Mouse (Mus musculus) hematopoietic stem cell, adult 5-6 weeks (primary cell): Measurements from ENCODE around the gene Jph3. TPM values are rescaled to one million over a fixed set of nuclear protein-coding genes. Genes with fewer than 3 reads are reported as not detected.
A peak's percentile ranks its signal among the peaks of the same experiment; 100 is the strongest.

Experiments used
- ATAC-seq, 2 experiments: fragments of 125-278 bp in 1 of 2; replicated peaks in 1 of 2; 2 replicates each; pipeline ENCODE4 v1.8.0; 2016 to 2017; ENCODE audit warnings: inconsistent platforms in 2 of 2, mild to moderate bottlenecking in 2 of 2, moderate number of reproducible peaks in 2 of 2, low read depth in 1 of 2, moderate TSS enrichment in 1 of 2; ENCODE audit not compliant: low FRiP score in 2 of 2, poor library complexity in 2 of 2, severe bottlenecking in 2 of 2, insufficient read depth in 1 of 2, low TSS enrichment in 1 of 2
- total RNA-seq: library from RNA; stranded (forward); fragments of 172-1452, 232-1000 nt; gene quantifications from 2 replicates; pipeline ENCODE4 v1.2.3, GENCODE M21; 2017

The Jph3 gene
- total RNA-seq: not detected in 2 replicates

- no peak for ATAC-seq
Observed at GRCm38 (mm10) chr8:121729323-121729722, at the start of gene Jph3. Jph3 (plus strand) TSS chr8:121729623.

DNA sequence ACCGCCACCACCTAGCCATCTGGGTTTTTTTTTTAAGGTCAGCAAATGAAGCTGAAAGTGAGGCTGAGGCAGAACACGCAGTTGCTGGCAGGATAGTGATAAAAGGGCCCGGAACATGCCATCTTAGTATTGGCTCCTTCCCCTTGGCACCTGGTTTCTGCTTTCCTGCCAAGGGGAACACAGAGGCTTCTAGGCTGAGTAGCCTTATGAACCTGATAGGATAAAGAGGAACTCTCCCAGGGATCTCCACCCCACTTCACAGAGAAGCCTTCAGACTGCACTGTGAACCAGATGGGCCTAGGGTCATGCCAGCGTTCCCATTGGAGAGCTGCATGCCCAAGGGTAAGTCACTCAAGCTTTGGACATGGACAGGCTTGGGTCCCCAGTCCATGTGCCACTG, 48.5 kb upstream of the Jph3 start:
- ATAC-seq: no peak

DNA sequence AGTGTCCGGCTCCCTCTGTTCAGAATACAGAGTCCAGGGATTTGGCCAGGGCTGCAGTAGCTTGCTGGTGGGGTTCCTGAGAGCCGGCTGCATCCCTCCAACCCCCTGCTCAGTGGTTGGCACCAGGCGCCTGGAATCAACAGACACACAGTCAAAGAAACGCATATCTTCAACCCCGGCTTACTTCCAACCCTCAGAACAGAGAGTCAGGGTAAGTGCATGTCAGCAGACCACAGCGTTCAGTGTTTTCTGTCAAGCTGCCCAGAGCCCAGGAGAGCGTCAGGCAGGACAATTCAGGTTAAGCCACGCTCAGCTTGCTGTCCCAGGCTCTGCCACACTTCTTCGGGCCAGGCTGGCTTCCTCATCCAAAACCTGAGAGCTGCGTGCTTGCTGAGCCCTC, 48.0 kb upstream of the Jph3 start:
- no peak for ATAC-seq

DNA sequence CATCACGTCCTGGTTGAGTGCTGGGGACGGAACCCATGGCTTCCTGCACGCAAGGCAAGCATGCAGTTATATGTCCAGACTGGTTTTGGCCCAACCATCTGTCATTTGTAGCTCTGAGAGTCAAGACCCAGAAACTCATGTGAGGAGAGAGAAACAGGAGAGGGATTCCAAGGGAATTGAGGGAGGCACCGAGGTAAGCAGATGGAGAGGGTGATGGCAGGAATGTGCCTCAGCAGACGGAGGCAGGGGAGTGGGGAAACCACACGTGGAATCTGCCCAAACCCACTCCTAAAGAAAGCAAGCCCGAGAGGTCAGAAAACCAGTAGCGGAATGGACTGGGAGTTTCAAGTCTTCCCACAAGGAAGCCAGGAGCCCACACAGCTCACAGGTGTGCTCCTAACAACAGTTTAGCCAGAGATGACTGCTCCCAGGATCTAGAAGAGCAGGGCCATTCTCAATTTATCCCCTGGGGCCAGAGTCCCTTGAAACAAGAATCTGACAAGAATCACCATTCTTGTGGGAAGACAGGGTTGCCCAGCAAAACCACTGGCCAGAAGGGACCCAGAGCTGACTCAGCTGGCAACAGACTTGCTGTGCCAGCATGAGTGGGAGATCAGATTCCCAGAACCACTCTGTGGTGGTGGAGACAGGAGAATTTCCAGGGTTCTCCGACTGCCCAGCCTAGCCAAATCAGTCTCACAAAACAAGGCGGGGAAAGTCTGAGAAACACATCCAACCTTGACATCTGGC, 46.2 kb upstream of the Jph3 start:
- no peak for ATAC-seq

- ATAC-seq: 0 out of 4 replicates have a peak, but pooled peaks of 1 of the 2 experiments have one; percentile 45
Observed at GRCm38 (mm10) chr8:121685419-121685818, 44.0 kb upstream of the Jph3 start.

GRCm38 (mm10) chr8:121687455-121688161, 41.8 kb upstream of the Jph3 start:
- ATAC-seq: no peak

- ATAC-seq: no peak
Observed at GRCm38 (mm10) chr8:121688496-121688895, 40.9 kb upstream of the Jph3 start.

DNA sequence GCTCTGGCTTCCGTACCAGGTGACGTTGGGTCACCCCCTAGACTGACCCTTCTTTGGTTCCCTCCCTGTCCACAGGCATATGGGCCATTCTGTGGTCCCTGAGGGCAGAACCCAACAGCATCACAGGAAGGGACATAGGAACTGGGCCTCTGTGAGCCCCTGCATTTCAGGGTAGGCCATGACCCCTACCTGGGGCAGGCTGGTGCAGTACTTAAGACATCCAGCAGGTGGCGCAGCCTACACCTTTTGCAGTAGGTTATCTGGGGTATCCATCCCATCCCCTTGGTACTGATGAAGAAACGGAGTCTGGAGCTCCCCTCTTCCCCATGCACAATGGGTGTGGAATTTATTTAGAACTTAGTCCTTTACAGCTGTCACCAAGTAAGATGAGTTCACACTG, 35.0 kb upstream of the Jph3 start:
- peak in 1 of 2 experiments; percentile 51; a peak in 2 of 4 replicates for ATAC-seq

GRCm38 (mm10) chr8:121695585-121696184, 33.7 kb upstream of the Jph3 start:
- no peak for ATAC-seq

DNA sequence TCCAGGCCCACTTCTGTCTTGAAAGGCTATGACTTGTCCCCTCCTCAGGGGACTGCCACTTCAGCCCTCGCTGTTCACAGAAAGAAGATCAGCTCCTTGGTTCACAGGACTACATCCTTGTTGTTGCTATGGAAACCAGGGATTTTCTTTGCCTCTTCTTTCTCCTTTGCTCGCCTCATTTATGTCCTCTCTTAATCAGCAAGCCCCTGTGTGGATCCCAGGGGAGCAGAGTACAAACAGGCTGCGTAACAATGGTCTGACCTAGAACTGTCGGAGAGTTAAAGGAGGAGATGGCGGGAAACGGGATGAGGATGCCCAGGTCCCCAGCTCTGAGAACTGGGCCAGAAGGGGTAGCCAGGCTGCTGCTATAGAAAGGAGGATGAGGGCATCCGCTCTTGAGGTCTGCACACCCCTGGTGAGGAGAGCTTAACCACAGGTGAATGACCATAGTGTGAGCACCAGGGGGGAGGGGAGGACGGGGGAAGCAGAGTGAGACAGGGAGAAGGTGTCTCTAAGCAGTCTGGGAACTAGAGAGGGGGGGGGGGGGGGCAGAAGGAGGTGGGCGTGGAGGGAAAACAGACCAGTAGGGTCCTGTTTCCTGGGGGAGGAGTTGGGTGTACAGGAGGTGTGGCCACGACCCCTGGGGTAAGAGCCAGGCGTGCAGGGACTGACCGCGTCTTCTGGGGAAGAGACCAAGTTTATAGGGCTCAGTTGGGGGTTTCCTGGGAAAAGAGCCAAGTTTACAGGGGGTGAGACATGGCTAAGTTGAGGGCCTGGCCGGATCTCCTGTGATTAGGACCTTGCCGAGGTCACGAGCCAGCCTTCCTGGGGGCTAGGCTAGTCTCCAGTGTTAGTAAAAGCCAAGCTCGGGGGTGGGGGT, 31.4 kb upstream of the Jph3 start:
- ATAC-seq: no peak

GRCm38 (mm10) chr8:121698615-121699101, 30.8 kb upstream of the Jph3 start:
- ATAC-seq: no peak

DNA sequence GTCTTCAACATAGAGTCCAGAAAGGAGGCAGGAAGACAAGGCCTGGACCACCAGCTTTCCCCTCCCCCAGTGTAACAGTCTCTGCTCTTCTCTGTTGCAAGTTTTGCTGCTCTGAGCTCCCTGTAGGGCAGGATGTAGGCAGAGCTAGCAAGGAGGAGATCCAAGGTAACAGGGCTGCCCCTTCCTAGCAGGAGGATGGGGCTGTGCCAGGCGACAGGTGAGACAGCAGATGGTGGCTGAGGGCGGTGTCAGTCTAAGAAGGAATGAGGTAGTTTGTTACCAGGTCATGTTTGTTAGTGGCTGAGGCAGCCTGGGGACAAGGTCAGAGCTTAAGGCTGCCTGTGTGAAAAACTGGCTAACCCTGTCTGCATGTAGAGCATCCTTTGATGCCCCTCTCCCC, 29.5 kb upstream of the Jph3 start:
- ATAC-seq: no peak

- ATAC-seq: no peak
Observed at GRCm38 (mm10) chr8:121705174-121705573, 24.2 kb upstream of the Jph3 start.

DNA sequence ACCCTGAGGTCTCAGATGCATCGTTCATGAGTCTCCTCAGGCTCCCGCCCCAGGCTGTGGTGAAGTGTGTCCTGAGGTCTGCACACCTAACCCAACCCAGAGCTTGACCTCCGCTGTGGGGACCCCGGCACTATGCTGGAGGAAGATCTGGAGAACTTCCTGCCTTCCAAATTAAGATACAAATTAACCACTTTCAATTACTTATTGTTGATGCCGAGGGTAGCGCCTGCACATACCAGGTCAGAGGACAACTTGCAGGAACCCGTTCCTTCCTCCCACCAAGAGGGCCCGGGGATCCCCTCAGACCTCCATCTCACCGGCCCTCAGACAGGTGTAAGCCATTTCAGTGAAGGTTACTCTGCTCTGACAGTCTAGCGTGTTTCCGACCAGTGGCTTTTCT, 22.5 kb upstream of the Jph3 start:
- ATAC-seq: no peak

DNA sequence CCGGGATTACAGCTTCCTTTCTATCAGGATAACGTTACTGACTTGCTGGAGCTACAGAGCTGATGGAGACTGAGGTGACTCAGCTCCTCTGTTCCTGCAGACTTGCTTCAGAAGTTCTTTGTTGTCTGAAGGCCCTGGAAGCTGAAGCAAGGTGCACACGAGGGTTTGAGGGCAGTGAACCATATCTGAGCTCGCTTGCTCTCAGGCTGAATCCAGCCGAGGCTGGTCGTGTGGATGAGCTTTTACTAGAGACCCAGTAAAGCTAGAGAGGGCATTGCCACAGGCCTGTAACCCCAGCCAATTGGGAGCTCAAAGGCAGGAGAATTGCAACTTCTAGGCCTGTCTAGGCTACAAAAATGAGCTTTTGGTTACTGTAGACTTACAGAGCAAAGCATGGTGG, 21.0 kb upstream of the Jph3 start:
- ATAC-seq: no peak

DNA sequence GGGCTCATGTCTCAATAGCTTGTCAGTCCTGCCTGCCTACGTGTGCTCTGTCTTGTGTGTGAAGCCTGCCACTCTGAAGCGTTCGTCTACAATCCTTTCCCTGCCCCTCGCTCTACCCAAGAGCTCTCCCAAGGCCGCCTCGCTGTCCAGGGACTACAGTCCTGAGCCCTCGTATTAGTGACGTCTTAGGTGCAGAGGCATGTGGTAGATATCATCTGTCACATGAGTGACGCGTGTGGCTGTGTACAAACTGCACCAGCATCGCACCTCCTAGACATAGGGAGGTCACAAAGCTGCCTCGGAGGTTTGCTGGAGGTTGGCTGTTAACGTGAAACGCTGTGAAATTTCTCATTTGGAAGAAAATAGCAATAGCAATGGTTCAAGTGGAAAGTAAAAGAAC, 11.9 kb upstream of the Jph3 start:
- no peak for ATAC-seq

DNA sequence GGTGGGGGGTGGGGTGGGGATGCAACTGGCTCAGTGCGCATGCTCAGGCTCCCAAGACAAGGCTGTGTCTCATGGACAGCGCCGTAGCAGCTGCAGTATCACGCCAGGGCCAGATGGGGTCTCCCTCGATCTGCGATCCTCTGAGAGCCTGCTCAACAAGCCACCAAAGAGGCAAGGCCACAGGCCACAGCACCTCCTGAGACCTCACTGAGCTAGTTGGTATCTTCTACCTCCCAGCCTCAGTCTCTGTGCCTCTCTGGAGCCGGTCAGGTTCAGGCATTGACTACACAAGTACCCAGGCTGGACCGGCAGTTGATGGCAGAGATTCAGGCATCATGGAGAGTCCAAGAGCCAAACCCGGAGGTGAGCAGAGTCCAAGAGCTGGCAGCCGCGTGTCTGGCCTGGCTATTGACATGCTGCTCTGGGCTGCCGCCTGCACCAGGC, 11.4 kb upstream of the Jph3 start:
- peak; percentile 57 to 76; a peak in 2 of 4 replicates for ATAC-seq
